Mouse (Mus musculus): ENCODE measurements around the gene Rprd1b. TPM values are rescaled to one million over a fixed set of nuclear protein-coding genes. Genes with fewer than 3 reads are reported as not detected.

Gene Rprd1b
- polyA plus RNA-seq, 1 experiment, result 17.5 TPM

GRCm38 (mm10) chr2:158155101-158155500 lies 126.8 kb downstream of the Rprd1b start:
- TF ChIP-seq POLR2A (IDR thresholded peaks at IDR 0.05; ENCODE audit: low read depth, low read length), result no peak
- TF ChIP-seq CTCF (conservative IDR thresholded peaks at IDR 0.05; ENCODE audit: insufficient read depth, insufficient read length, low read depth, low read length), result no peak
- WGBS, result 89% methylated on average over 7 of the region's 7 CpGs
- no peaks in the 10 kb centered on the region for H3K36me3 ChIP-seq (ENCODE audit: control insufficient read depth, insufficient read depth, low read length)
- no peaks in the 10 kb centered on the region for H3K4me1 ChIP-seq (ENCODE audit: control insufficient read depth, insufficient read depth, low read length)
- no peak for DNase-seq
- H3K27ac ChIP-seq (ENCODE audit: insufficient read depth, low read depth, low read length), result no peak overlapping the region
- H3K27me3 ChIP-seq (replicated peaks; ENCODE audit: control insufficient read depth, insufficient read depth, low read length), result no peaks in the 10 kb centered on the region
- no peak overlapping the region for H3K4me3 ChIP-seq (ENCODE audit: insufficient read depth, low read depth, low read length)

- TF ChIP-seq POLR2A (IDR thresholded peaks at IDR 0.05; ENCODE audit: low read depth, low read length), result no peak
- no peak for TF ChIP-seq CTCF (conservative IDR thresholded peaks at IDR 0.05; ENCODE audit: insufficient read depth, insufficient read length, low read depth, low read length)
- no peak overlapping the region for H3K4me3 ChIP-seq (ENCODE audit: insufficient read depth, low read depth, low read length)
- H3K27me3 ChIP-seq (replicated peaks; ENCODE audit: control insufficient read depth, insufficient read depth, low read length), result no peaks in the 10 kb centered on the region
- no peak overlapping the region for H3K27ac ChIP-seq (ENCODE audit: insufficient read depth, low read depth, low read length)
- peak; percentile 43 for DNase-seq
- WGBS, result 43% methylated on average over 2 of the region's 2 CpGs
- no peaks in the 10 kb centered on the region for H3K36me3 ChIP-seq (ENCODE audit: control insufficient read depth, insufficient read depth, low read length)
- no peaks in the 10 kb centered on the region for H3K4me1 ChIP-seq (ENCODE audit: control insufficient read depth, insufficient read depth, low read length)
These were observed 127.3 kb downstream of the Rprd1b start for GRCm38 (mm10) chr2:158155615-158156014.

- H3K36me3 ChIP-seq (ENCODE audit: control insufficient read depth, insufficient read depth, low read length), result no peaks in the 10 kb centered on the region
- H3K27ac ChIP-seq (ENCODE audit: insufficient read depth, low read depth, low read length), result no peak overlapping the region
- TF ChIP-seq POLR2A (IDR thresholded peaks at IDR 0.05; ENCODE audit: low read depth, low read length), result no peak
- TF ChIP-seq CTCF (conservative IDR thresholded peaks at IDR 0.05; ENCODE audit: insufficient read depth, insufficient read length, low read depth, low read length), result no peak
- no peaks in the 10 kb centered on the region for H3K27me3 ChIP-seq (replicated peaks; ENCODE audit: control insufficient read depth, insufficient read depth, low read length)
- H3K4me3 ChIP-seq (ENCODE audit: insufficient read depth, low read depth, low read length), result no peak overlapping the region
- no peaks in the 10 kb centered on the region for H3K4me1 ChIP-seq (ENCODE audit: control insufficient read depth, insufficient read depth, low read length)
- 84% methylated on average over 9 of the region's 9 CpGs for WGBS
- no peak for DNase-seq
These were observed 128.2 kb downstream of the Rprd1b start for GRCm38 (mm10) chr2:158156487-158156886.

GRCm38 (mm10) chr2:158157654-158158053 lies 129.4 kb downstream of the Rprd1b start:
- Histone ChIP-seq H3K27me3 (replicated peaks; ENCODE audit: control insufficient read depth, insufficient read depth, low read length) (no peaks in the 10 kb centered on the region), H3K36me3 (ENCODE audit: control insufficient read depth, insufficient read depth, low read length) (no peaks in the 10 kb centered on the region), H3K4me3 (ENCODE audit: insufficient read depth, low read depth, low read length) (no peak overlapping the region), H3K4me1 (ENCODE audit: control insufficient read depth, insufficient read depth, low read length) (no peaks in the 10 kb centered on the region), H3K27ac (ENCODE audit: insufficient read depth, low read depth, low read length) (no peak overlapping the region)
- TF ChIP-seq POLR2A (IDR thresholded peaks at IDR 0.05; ENCODE audit: low read depth, low read length) (no peak), CTCF (conservative IDR thresholded peaks at IDR 0.05; ENCODE audit: insufficient read depth, insufficient read length, low read depth, low read length) (no peak)
- DNase-seq, result no peak
- WGBS, result 88% methylated on average over 8 of the region's 8 CpGs

- TF ChIP-seq CTCF (conservative IDR thresholded peaks at IDR 0.05; ENCODE audit: insufficient read depth, insufficient read length, low read depth, low read length) (no peak), POLR2A (IDR thresholded peaks at IDR 0.05; ENCODE audit: low read depth, low read length) (no peak)
- peak overlapping the region; percentile 22; the same call in 1 of the 2 replicates for H3K27ac ChIP-seq (ENCODE audit: insufficient read depth, low read depth, low read length)
- H3K4me1 ChIP-seq (ENCODE audit: control insufficient read depth, insufficient read depth, low read length), result no peaks in the 10 kb centered on the region
- no peaks in the 10 kb centered on the region for H3K27me3 ChIP-seq (replicated peaks; ENCODE audit: control insufficient read depth, insufficient read depth, low read length)
- H3K4me3 ChIP-seq (ENCODE audit: insufficient read depth, low read depth, low read length), result no peak overlapping the region
- H3K36me3 ChIP-seq (ENCODE audit: control insufficient read depth, insufficient read depth, low read length), result no peaks in the 10 kb centered on the region
- 53% methylated on average over 7 of the region's 7 CpGs for WGBS
- DNase-seq, result peak; percentile 78
These were observed 131.3 kb downstream of the Rprd1b start for GRCm38 (mm10) chr2:158159376-158160235.

GRCm38 (mm10) chr2:158161761-158162160 lies 133.5 kb downstream of the Rprd1b start:
- H3K27me3 ChIP-seq (replicated peaks; ENCODE audit: control insufficient read depth, insufficient read depth, low read length), result no peaks in the 10 kb centered on the region
- H3K4me1 ChIP-seq (ENCODE audit: control insufficient read depth, insufficient read depth, low read length), result peaks cover 3% of the 10 kb centered on the region; the same call in 1 of the 2 replicates
- no peak overlapping the region for H3K4me3 ChIP-seq (ENCODE audit: insufficient read depth, low read depth, low read length)
- DNase-seq, result no peak
- H3K27ac ChIP-seq (ENCODE audit: insufficient read depth, low read depth, low read length), result no peak overlapping the region
- WGBS, result 67% methylated on average over 6 of the region's 6 CpGs
- TF ChIP-seq POLR2A (IDR thresholded peaks at IDR 0.05; ENCODE audit: low read depth, low read length) (no peak), CTCF (conservative IDR thresholded peaks at IDR 0.05; ENCODE audit: insufficient read depth, insufficient read length, low read depth, low read length) (no peak)
- H3K36me3 ChIP-seq (ENCODE audit: control insufficient read depth, insufficient read depth, low read length), result no peaks in the 10 kb centered on the region

GRCm38 (mm10) chr2:158163034-158163433 lies 134.7 kb downstream of the Rprd1b start:
- Histone ChIP-seq H3K27me3 (replicated peaks; ENCODE audit: control insufficient read depth, insufficient read depth, low read length) (no peaks in the 10 kb centered on the region), H3K36me3 (ENCODE audit: control insufficient read depth, insufficient read depth, low read length) (no peaks in the 10 kb centered on the region), H3K4me3 (ENCODE audit: insufficient read depth, low read depth, low read length) (no peak overlapping the region), H3K27ac (ENCODE audit: insufficient read depth, low read depth, low read length) (no peak overlapping the region), H3K4me1 (ENCODE audit: control insufficient read depth, insufficient read depth, low read length) (peaks cover 4% of the 10 kb centered on the region; the same call in 1 of the 2 replicates)
- WGBS, result 65% methylated on average over 6 of the region's 6 CpGs
- no peak for DNase-seq
- no peak for TF ChIP-seq POLR2A (IDR thresholded peaks at IDR 0.05; ENCODE audit: low read depth, low read length)
- no peak for TF ChIP-seq CTCF (conservative IDR thresholded peaks at IDR 0.05; ENCODE audit: insufficient read depth, insufficient read length, low read depth, low read length)

All from kidney, adult 2 months (tissue).